Mouse (Mus musculus) hematopoietic stem cell, adult 5-6 weeks (primary cell): Measurements from ENCODE around the gene St3gal5. TPM values are rescaled to one million over a fixed set of nuclear protein-coding genes. Genes with fewer than 3 reads are reported as not detected.

ENCODE experiments used
- ATAC-seq, 2 experiments: fragments of 125-278 bp in 1 of 2; replicated peaks in 1 of 2; 2 replicates each; pipeline ENCODE4 v1.8.0; 2016 to 2017; ENCODE audit warnings: inconsistent platforms in 2 of 2, mild to moderate bottlenecking in 2 of 2, moderate number of reproducible peaks in 2 of 2, low read depth in 1 of 2, moderate TSS enrichment in 1 of 2; ENCODE audit not compliant: low FRiP score in 2 of 2, poor library complexity in 2 of 2, severe bottlenecking in 2 of 2, insufficient read depth in 1 of 2, low TSS enrichment in 1 of 2
- total RNA-seq: library from RNA; stranded (forward); fragments of 172-1452, 232-1000 nt; gene quantifications from 2 replicates; pipeline ENCODE4 v1.2.3, GENCODE M21; 2017

The St3gal5 gene
- total RNA-seq, 1 experiment from 2014 or later = 20.6 TPM

- ATAC-seq = no peak
Measured at GRCm38 (mm10) chr6:72117322-72117968, 20.1 kb downstream of the St3gal5 start.

- peak; percentile 37 to 69; a peak in 2 of 4 replicates for ATAC-seq
Measured at GRCm38 (mm10) chr6:72119870-72120269, 22.5 kb downstream of the St3gal5 start.

GRCm38 (mm10) chr6:72121301-72121700, 23.9 kb downstream of the St3gal5 start:
- ATAC-seq = no peak

- ATAC-seq = no peak
Measured at GRCm38 (mm10) chr6:72122515-72122914, 25.1 kb downstream of the St3gal5 start.

GRCm38 (mm10) chr6:72124315-72125103, 27.1 kb downstream of the St3gal5 start:
- no peak for ATAC-seq

GRCm38 (mm10) chr6:72126128-72126917, 28.9 kb downstream of the St3gal5 start:
- ATAC-seq = no peak

- no peak for ATAC-seq
Measured at GRCm38 (mm10) chr6:72130056-72130455, 32.7 kb downstream of the St3gal5 start.

- ATAC-seq = no peak
Measured at GRCm38 (mm10) chr6:72132671-72133214, 35.4 kb downstream of the St3gal5 start.

GRCm38 (mm10) chr6:72134850-72135515, 37.6 kb downstream of the St3gal5 start:
- peak; percentile 17 to 38; a peak in 1 of 4 replicates for ATAC-seq

- ATAC-seq = no peak
Measured at GRCm38 (mm10) chr6:72136016-72136415, 38.6 kb downstream of the St3gal5 start.

- no peak for ATAC-seq
Measured at GRCm38 (mm10) chr6:72136543-72136942, 39.2 kb downstream of the St3gal5 start.

GRCm38 (mm10) chr6:72139508-72140193, 42.3 kb downstream of the St3gal5 start:
- peak; percentile 70 to 73 for ATAC-seq

- ATAC-seq = peak; percentile 93 to 96
Measured at GRCm38 (mm10) chr6:72140371-72140770, 43.0 kb downstream of the St3gal5 start.

GRCm38 (mm10) chr6:72141191-72141590, 43.8 kb downstream of the St3gal5 start:
- no peak for ATAC-seq

- no peak for ATAC-seq
Measured at GRCm38 (mm10) chr6:72142561-72142960, 45.2 kb downstream of the St3gal5 start.

- no peak for ATAC-seq
Measured at GRCm38 (mm10) chr6:72144353-72144752, 47.0 kb downstream of the St3gal5 start.

GRCm38 (mm10) chr6:72146803-72147202, 49.4 kb downstream of the St3gal5 start:
- no peak for ATAC-seq
